Mouse (Mus musculus) layer of hippocampus, postnatal 10 days (tissue): Measurements from ENCODE around the gene Upp2. TPM values are rescaled to one million over a fixed set of nuclear protein-coding genes. Genes with fewer than 3 reads are reported as not detected.

Experiments
- DNase-seq, 2 experiments: peaks; one replicate each; pipeline ENCODE4 v3.0.0; 2021; ENCODE audit warnings: low spot score in 2 of 2
- total RNA-seq, 2 experiments: library from RNA; stranded (reverse); gene quantifications; 2 replicates each; pipeline ENCODE4 v1.2.3; 2021

Gene Upp2
- total RNA-seq, 2 experiments from 2014 or later: 15.0 to 18.2 TPM

GRCm38 (mm10) chr2:58550488-58550887 lies 16.6 kb upstream of the Upp2 start:
- DNase-seq: no peak

GRCm38 (mm10) chr2:58551866-58552265 lies 15.2 kb upstream of the Upp2 start:
- no peak for DNase-seq

DNA sequence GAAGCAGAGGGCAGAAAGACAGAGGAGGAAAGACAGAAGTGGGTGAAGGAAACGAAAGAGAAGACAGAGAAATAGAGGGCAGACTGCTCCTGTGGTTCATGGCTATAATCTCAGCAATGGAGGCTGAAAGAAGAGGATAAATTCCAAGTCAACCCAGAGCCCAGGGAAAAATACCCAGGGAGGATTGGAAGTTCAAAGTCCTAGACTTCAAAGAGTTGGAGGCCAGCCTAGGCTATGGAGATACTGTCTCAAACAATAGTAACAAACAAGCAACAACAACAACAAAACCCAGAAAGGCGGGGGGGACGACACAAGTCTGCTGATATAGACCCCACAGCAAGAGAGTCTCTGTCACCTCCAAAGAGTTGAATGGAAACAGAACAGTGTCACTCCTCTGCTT lies 14.8 kb upstream of the Upp2 start:
- DNase-seq: no peak

DNA sequence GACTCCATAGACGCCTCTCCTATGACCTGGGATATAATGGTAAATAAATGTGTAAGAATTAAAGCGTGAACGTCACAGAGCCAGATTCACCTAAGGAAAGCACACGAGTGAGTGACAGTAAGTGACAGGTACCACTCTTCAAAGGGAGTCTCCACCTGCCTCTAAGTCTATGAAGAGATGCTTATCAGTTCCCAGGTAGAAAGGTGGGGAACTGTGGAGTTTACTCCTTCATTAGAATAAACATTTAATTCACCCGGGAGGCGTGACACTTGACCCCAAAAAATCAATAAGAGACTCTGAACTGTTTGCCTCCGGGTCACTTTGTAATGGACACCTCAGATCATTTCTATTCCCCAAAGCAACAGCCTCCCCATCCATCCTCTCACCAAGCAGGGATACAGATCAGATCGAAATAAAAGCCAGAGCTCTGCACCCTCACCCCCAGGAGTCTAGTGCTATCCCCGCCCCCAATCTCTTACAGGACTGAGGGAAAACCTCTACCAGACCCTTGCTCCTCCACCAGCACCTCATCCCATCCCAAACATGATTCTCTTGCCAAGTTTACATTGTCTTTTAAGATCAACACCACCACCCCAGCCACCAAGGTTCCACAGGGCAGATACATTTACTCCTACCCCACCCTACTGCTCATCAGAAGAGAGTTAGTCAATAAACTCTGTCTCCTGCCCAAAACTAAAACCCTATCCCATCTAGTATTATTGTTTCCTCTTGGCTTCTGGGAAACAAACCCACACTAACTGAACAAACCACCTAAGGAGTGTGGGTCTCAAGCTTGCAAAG lies 9.9 kb upstream of the Upp2 start:
- DNase-seq: no peak

DNA sequence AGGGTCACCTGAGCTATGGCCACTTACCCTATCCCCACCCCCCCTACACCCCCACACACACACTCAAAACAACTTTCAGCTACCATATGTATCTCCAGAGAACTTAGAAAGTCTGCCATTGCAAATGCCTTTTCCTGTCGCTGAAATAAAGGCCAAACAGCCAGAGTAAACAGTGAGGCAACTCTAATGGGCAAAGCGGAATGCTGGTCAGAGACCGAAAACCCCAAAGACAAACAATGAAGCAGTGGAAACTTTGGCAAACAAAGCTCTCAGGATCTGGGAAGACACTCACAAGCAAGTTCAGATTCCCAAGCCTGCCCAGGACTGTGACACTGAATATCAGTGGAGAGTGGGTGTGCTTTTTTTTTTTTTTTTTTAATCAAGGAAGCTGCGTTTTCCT lies 5.0 kb upstream of the Upp2 start:
- DNase-seq: no peak

DNA sequence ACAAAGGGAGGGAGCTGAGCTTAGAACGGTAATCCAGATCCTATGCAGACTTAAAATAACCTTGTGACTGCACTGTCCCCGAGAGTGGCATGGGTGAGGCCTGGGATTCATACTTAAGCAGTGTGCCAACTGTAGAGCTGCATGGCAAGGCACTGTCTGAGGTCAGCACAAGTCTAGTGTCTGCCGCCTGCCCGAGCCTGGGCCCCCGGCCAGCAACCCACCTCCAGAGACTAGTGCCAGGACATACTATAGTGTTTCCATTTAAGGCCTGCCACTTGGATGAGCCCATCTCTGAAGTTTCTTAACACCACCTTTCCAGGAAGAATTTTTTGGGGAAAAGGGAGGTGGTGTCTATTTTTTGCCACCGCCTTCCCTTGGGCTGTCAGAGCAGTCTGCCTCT lies 1.8 kb upstream of the Upp2 start:
- DNase-seq: peak in 1 of 2 experiments; percentile 35

GRCm38 (mm10) chr2:58566049-58566409 lies 1.1 kb upstream of the Upp2 start:
- DNase-seq: peak in 1 of 2 experiments; percentile 42

DNA sequence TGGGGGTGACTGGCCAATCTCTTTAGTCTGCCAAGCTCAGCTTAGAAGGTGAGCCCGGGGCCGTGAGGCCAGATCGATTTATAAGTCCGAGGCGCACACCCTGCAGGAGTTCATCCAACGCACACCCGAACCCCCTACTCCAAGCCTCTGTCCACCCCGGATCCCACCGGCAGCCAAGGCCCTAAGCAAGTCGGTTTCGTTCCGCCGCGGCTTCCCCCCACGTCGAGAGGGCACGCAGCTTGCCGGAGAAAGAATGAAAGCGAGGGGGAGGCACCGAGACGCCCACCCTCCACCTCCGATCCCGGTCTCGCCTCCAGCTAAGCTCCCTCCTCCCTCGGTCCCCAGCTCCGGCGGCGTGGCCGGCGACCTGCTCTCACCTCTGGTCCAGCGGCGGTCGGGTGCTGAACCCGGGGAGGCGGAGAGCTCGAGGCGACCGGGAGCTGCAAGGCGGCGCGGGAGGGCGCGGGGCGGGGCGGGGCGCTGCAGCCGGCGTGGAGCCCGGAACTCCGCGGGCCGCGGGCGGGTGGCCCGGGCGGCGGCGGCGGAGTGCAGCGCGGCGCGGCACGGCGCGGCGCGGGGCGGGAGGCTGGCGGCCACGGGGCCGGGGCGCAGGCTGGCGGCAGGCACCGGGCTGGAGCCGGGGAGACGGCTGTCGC lies 560 bp upstream of the Upp2 start:
- peak; percentile 62 to 73 for DNase-seq

- DNase-seq: peak in 1 of 2 experiments; percentile 39
Observed at GRCm38 (mm10) chr2:58567866-58568719, 995 bp downstream of the Upp2 start.

- no peak for DNase-seq
Observed at GRCm38 (mm10) chr2:58568841-58569645, 1.9 kb downstream of the Upp2 start.

GRCm38 (mm10) chr2:58574167-58574566 lies 7.1 kb downstream of the Upp2 start:
- DNase-seq: no peak

DNA sequence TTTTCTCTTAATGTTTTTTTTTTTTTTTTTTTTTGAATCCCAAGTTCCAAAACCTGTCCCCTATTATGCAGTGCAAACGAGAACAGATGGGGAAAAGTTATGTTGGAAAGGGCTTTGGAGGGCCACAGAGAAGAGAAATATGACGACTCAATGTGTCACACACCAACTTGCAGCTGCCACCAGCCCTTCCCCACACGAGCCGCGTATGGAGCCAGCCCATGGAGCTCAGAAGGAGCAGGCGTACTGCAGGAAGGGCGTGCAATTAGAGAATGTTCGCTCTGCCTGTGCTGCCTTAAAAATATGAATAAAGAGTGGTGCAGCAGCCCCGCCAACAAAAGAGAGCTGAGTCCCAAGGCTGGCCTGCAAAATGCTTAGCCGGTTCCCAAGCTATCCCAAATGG lies 19.2 kb downstream of the Upp2 start:
- peak; percentile 61 to 71 for DNase-seq

DNA sequence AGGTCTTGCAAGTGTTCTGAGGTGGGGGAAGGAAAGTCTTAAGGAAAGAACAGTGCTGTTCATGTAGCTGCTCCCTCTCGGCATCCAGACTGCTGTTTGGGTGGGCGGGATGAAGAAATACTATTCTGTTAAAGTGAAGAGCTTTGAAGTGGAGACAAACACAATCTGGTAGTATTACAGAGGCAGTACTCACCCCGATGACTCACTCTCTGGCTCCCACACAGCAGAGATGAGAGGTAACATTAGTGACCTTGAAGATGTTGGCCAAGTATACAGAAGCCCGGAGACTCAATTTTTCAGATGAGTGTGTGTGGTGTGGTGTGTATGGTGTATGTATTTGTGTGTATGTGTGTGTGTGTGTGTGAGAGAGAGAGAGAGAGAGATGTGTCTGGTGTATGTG lies 22.5 kb downstream of the Upp2 start:
- DNase-seq: no peak

GRCm38 (mm10) chr2:58590055-58590454 lies 23.0 kb downstream of the Upp2 start:
- no peak for DNase-seq

DNA sequence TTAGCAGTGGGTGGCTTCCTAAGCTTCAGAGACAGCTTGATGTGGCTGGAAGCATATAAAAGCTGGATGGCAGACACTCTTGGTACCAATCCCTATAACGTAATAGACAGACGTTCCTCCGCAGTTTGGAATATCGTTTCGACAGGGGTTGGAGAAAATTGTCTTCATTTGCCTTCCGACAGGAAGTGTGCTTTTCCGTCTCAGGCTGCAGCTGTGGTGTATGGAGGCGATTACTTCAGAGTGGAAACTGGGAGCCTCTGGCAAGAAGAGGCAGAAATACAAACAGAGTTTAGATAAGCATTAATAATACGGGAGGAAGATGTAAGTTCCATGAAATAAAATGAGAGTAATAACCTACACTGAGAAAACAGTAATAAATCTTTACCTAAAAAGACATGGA lies 28.3 kb downstream of the Upp2 start:
- DNase-seq: no peak

DNA sequence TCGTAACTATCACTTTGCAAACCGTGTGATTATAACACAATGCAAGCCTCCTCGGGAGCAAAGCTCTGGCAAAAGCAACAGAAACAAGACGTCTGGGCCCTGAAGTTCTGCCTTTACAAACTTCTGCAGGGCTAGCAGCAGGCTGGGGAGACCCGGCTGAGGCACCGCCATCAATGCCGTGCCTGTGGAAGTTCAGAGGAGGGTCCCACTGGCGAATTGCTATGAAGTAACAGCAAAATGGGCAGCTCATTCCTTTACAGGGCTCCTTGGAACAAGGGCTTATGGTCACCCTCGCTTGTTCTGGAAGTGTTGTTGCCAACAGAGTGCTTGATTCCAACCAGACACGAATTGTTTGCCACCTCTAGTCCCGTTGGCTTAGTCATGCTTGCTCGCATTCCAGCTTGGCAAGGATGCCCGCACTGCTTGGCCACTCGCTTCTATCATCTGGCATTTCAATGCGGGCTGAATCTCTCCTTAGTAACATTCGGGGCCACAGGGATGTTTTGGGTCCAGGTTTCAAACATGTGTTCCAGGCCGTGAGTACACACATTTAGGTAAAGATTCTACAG lies 29.8 kb downstream of the Upp2 start:
- peak; percentile 68 to 69 for DNase-seq

GRCm38 (mm10) chr2:58597556-58597955 lies 30.5 kb downstream of the Upp2 start:
- DNase-seq: no peak

GRCm38 (mm10) chr2:58599639-58600038 lies 32.5 kb downstream of the Upp2 start:
- DNase-seq: no peak

GRCm38 (mm10) chr2:58601382-58601781 lies 34.3 kb downstream of the Upp2 start:
- no peak for DNase-seq

DNA sequence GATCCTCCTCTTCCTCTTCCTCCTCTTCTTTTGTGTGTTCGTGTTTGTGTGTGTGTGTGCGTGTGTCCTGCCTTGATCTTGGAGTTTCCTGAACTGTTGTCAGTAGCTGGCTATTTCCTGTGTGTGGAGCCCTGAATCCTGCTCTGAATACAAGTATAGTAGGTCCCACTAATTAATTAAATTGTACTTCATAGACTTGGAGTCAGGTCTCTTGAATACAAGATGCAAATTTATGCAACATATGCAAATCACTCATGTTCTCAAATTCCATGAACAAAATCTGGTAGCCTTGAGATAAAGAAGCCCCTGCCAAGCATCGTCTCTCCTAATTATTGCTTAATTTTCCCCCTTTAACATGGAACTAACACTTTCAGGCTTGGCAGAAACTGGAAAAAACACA lies 36.3 kb downstream of the Upp2 start:
- no peak for DNase-seq

DNA sequence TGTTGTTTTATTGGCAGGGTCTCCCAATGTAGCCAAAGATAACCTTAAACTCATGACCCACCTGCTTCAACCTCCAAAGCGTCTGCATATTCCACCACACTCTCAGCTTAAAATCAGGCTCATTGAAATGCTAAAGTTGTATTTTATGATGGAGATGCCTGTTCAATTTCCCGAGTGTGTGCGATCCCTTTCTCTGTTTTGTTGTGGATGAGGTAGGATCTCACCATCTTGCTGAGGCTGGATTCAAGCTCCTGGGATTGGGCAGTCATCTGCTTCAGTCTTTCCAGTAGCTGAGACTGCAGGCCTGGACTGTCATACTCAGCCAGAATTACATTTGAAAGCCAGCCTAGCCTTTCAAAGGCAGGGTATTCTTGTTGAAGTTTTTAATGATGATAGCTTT lies 37.7 kb downstream of the Upp2 start:
- no peak for DNase-seq
